Comparison of ENCODE assay signal across 8 mouse cellular contexts in the genomic region with DNA sequence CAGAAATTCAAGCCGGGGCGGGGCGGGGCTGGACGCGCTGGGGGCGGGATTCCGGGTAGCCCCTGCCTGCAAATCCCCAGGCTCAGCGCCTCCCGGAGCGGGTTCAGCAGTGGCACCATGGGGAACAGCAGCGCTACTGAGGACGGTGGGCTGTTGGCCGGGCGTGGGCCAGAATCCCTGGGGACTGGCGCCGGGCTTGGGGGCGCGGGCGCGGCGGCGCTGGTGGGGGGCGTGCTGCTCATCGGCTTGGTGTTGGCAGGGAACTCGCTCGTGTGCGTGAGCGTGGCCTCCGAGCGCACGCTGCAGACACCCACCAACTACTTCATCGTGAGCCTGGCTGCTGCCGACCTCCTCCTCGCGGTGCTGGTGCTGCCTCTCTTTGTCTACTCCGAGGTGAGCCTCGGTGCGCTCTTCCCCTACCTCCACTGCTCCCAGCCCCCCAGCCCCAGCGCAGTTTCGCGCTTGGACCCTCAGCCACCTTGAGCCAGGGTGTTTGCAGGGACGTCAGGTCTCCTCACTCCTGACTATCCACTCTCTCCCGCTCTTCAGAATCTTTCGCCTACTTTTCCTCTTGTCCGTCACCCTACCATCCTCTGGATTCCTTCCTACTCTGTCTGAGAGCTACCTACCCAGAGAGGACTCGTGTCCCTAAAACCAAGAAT. TPM values are rescaled to one million over a fixed set of nuclear protein-coding genes. Genes with fewer than 3 reads are reported as not detected.
DNase-seq lines count a peak whose midpoint lies in the region; ATAC-seq and TF ChIP-seq lines count a peak whose summit lies in the region.

Gene Drd4, plus strand, starts transcription at position 86 of the 662 bp plus-strand sequence.

- H3K4me1 ChIP-seq in kidney, embryonic 14.5 days (ENCODE audit: control insufficient read depth, insufficient read depth, low read length): no peaks in the 10 kb centered on the region
- H3K4me1 ChIP-seq in liver, embryonic 14.5 days (replicated peaks; ENCODE audit: control insufficient read depth in 2 of 2, insufficient read depth in 2 of 2, low read length in 1 of 2): no peaks in the 10 kb centered on the region

- H3K27ac ChIP-seq in kidney, embryonic 14.5 days (ENCODE audit: low read depth, low read length): no peak within 1 kb of the TSS
- H3K27ac ChIP-seq in liver, embryonic 14.5 days: no peak within 1 kb of the TSS

- H3K27me3 ChIP-seq in kidney, embryonic 14.5 days (ENCODE audit: control insufficient read depth, insufficient read depth, low read length): peaks cover 41% of the 10 kb centered on the region
- peaks cover 58% of the 10 kb centered on the region for H3K27me3 ChIP-seq in liver, embryonic 14.5 days (ENCODE audit: control insufficient read depth, insufficient read depth, low read length)

- ATAC-seq in kidney, embryonic 14.5 days (ENCODE audit: low FRiP score, low TSS enrichment): peak; percentile 76
- ATAC-seq in liver, embryonic 14.5 days (ENCODE audit: insufficient read depth): no peak

- peak within 1 kb of the TSS; percentile 60 for H3K9ac ChIP-seq in kidney, embryonic 14.5 days (ENCODE audit: low read depth, low read length)
- H3K9ac ChIP-seq in liver, embryonic 14.5 days (replicated peaks): no peak within 1 kb of the TSS

- WGBS in kidney, embryonic 14.5 days: 2% methylated on average over 46 of the region's 46 CpGs
- WGBS in liver, embryonic 14.5 days (ENCODE audit: insufficient replicate concordance): 3% methylated on average over 46 of the region's 46 CpGs

- TF ChIP-seq CTCF in liver, embryonic 14.5 days (IDR thresholded peaks at IDR 0.05; ENCODE audit: low read depth): no peak

- H3K9me3 ChIP-seq in kidney, embryonic 14.5 days (ENCODE audit: control insufficient read depth, low read length): no peaks in the 10 kb centered on the region
- H3K9me3 ChIP-seq in liver, embryonic 14.5 days (ENCODE audit: control insufficient read depth, low read length): no peaks in the 10 kb centered on the region

- H3K4me2 ChIP-seq in kidney, embryonic 14.5 days (replicated peaks; ENCODE audit: low read depth, low read length): peak within 1 kb of the TSS; percentile 90
- peak within 1 kb of the TSS; percentile 11; the same call in 1 of the 2 replicates for H3K4me2 ChIP-seq in liver, embryonic 14.5 days (ENCODE audit: low read depth)

- no peak for TF ChIP-seq EP300 in liver, embryonic 14.5 days (IDR thresholded peaks at IDR 0.05; ENCODE audit: low read depth)

- H3K4me3 ChIP-seq in kidney, embryonic 14.5 days (ENCODE audit: low read length): peak within 1 kb of the TSS; percentile 52
- H3K4me3 ChIP-seq in liver, embryonic 14.5 days (ENCODE audit: insufficient read depth in 1 of 2, low read depth in 2 of 2, low read length in 2 of 2): no peak within 1 kb of the TSS

- H3K36me3 ChIP-seq in kidney, embryonic 14.5 days (ENCODE audit: control insufficient read depth, insufficient read depth, low read length): no peaks in the 10 kb centered on the region
- H3K36me3 ChIP-seq in liver, embryonic 14.5 days (replicated peaks; ENCODE audit: control insufficient read depth, insufficient read depth, low read depth): no peaks in the 10 kb centered on the region

- DNase-seq in kidney, adult 18-20 months: no peak
- peak; percentile 74 for DNase-seq in ZHBTc4 (ENCODE audit: low read depth, low spot score)
- DNase-seq in forelimb bud, embryonic 11.5 days (ENCODE audit: low read depth, low spot score): peak; percentile 39
- no peak for DNase-seq in liver, embryonic 14.5 days (ENCODE audit: low read depth in 3 of 3, low spot score in 3 of 3)
- peak; percentile 32 for DNase-seq in right cerebral cortex, postnatal 4 days
- no peak for DNase-seq in frontal cortex, postnatal 10 days (ENCODE audit: low spot score in 2 of 2)
- DNase-seq in spleen, adult 18-20 months: no peak

RNA-seq across cellular contexts. Expression of gene Drd4, which starts in this region (rescaled TPM):
- 1.4 and 1.6 TPM in 2 replicates for polyA plus RNA-seq in kidney, embryonic 14.5 days (2014; fragmentation: Nextera tagmentation; extraction: Ambion mirVana)
- polyA plus RNA-seq in liver, embryonic 14.5 days (2012; rRNA removed): not detected in 2 replicates
- not detected in 2 replicates for polyA plus RNA-seq in liver, embryonic 14.5 days (2014; fragmentation: Nextera tagmentation; extraction: Ambion mirVana)

Comparison
In these comparisons a context has a peak if more than half of its experiments do, and no peak if none do; other contexts are left out.
1. DNase-seq: peak in ZHBTc4 (single experiment), forelimb bud, embryonic 11.5 days (single experiment) and right cerebral cortex, postnatal 4 days (single experiment); none in kidney, adult 18-20 months (single experiment), liver, embryonic 14.5 days (0 of 3), frontal cortex, postnatal 10 days (0 of 2) and spleen, adult 18-20 months (0 of 2).